Mouse (Mus musculus) monocyte, adult 5-6 weeks (primary cell): ENCODE results near the gene Gm21750. TPM values are rescaled to one million over a fixed set of nuclear protein-coding genes. Genes with fewer than 3 reads are reported as not detected.
"Not testable (repeated sequence)": the region's sequence is repeated elsewhere in the genome, so short reads cannot be mapped to it uniquely, and the experiment has no call there.

Experiments
- ATAC-seq: fragments of 153-309, 156-312 bp; replicated peaks from 2 replicates; pipeline ENCODE4 v1.8.0; 2017; ENCODE audit warnings: mild to moderate bottlenecking; ENCODE audit not compliant: low TSS enrichment, insufficient number of reproducible peaks, severe bottlenecking, poor library complexity, low FRiP score
- total RNA-seq: library from RNA; stranded (forward); fragments of 200-1000, 200-491, 200-594 nt; gene quantifications from 3 replicates; pipeline ENCODE4 v1.2.3, GENCODE M21; 2017

The Gm21750 gene
- 0.85 TPM in 1 of 3 replicates, not detected in the others for total RNA-seq

GRCm38 (mm10) chr14:73660925-73661324 lies at the start of gene Gm21750:
TSS of gene Gm21750 (plus strand) at chr14:73661225.
- not testable (repeated sequence) for ATAC-seq

GRCm38 (mm10) chr14:73614961-73615360 lies 46.1 kb upstream of the Gm21750 start:
- ATAC-seq: not testable (repeated sequence)

- no peak for ATAC-seq
These were observed 40.1 kb upstream of the Gm21750 start for GRCm38 (mm10) chr14:73620880-73621279.

- ATAC-seq: no peak
These were observed 38.0 kb upstream of the Gm21750 start for GRCm38 (mm10) chr14:73622988-73623387.

GRCm38 (mm10) chr14:73625469-73625868 lies 35.6 kb upstream of the Gm21750 start:
- no peak for ATAC-seq

GRCm38 (mm10) chr14:73631511-73631910 lies 29.5 kb upstream of the Gm21750 start:
- ATAC-seq: no peak

- ATAC-seq: no peak
These were observed 28.3 kb upstream of the Gm21750 start for GRCm38 (mm10) chr14:73632648-73633263.

GRCm38 (mm10) chr14:73634356-73634755 lies 26.7 kb upstream of the Gm21750 start:
- no peak for ATAC-seq

- ATAC-seq: no peak
These were observed 23.6 kb upstream of the Gm21750 start for GRCm38 (mm10) chr14:73637460-73637859.

- ATAC-seq: no peak
These were observed 10.8 kb upstream of the Gm21750 start for GRCm38 (mm10) chr14:73650179-73650578.

GRCm38 (mm10) chr14:73670091-73670490 lies 9.1 kb downstream of the Gm21750 start:
- ATAC-seq: no peak

GRCm38 (mm10) chr14:73687726-73688125 lies 26.7 kb downstream of the Gm21750 start:
- no peak for ATAC-seq

GRCm38 (mm10) chr14:73688427-73688826 lies 27.4 kb downstream of the Gm21750 start:
- no peak for ATAC-seq

GRCm38 (mm10) chr14:73700256-73700655 lies 39.2 kb downstream of the Gm21750 start:
- no peak for ATAC-seq

GRCm38 (mm10) chr14:73709412-73710110 lies 48.5 kb downstream of the Gm21750 start:
- no peak for ATAC-seq

Other genes with a start within 250 kb of the Gm21750 start
- 65.7 to 85.4 TPM (median 76.7 TPM) in 3 replicates for gene Med4, start 151.2 kb upstream of the Gm21750 start, total RNA-seq
- 79.3 to 102 TPM (median 99.6 TPM) in 3 replicates for gene Sucla2, start 135.9 kb upstream of the Gm21750 start, total RNA-seq
- 4.9 to 9.1 TPM (median 8.5 TPM) in 3 replicates for gene Nudt15, start 113.0 kb upstream of the Gm21750 start, total RNA-seq